Mouse (Mus musculus): ENCODE results near the gene Gm17783. TPM values are rescaled to one million over a fixed set of nuclear protein-coding genes. Genes with fewer than 3 reads are reported as not detected.
"Not testable (repeated sequence)": the region's sequence is repeated elsewhere in the genome, so short reads cannot be mapped to it uniquely, and the experiment has no call there.

Gm17783 gene
- total and polyA plus RNA-seq, 2 experiments from 2014 or later = not detected

GRCm38 (mm10) chr16:45542108-45542507 is 10.3 kb upstream of the Gm17783 start:
- ATAC-seq = no peak

GRCm38 (mm10) chr16:45538342-45538741 is 6.5 kb upstream of the Gm17783 start:
- not testable (repeated sequence) for ATAC-seq; H3K9ac ChIP-seq (replicated peaks; ENCODE audit: low read length); H3K4me3 ChIP-seq (ENCODE audit: low read length); H3K27me3 ChIP-seq (ENCODE audit: insufficient read depth, low read length); H3K4me1 ChIP-seq (ENCODE audit: insufficient read depth, low read length); DNase-seq (ENCODE audit: low spot score); H3K36me3 ChIP-seq (ENCODE audit: insufficient read depth, low read length); H3K9me3 ChIP-seq (ENCODE audit: low read length); H3K4me2 ChIP-seq (ENCODE audit: low read depth, low read length); H3K27ac ChIP-seq
- 81% methylated on average over 1 of the region's 1 CpGs for WGBS

More at GRCm38 (mm10) chr16:45542108-45542507, 10.3 kb upstream of the Gm17783 start:
- Histone ChIP-seq H3K4me3 (ENCODE audit: low read length) (no peak overlapping the region), H3K9me3 (ENCODE audit: low read length) (no peaks in the 10 kb centered on the region), H3K4me1 (ENCODE audit: insufficient read depth, low read length) (no peaks in the 10 kb centered on the region), H3K36me3 (ENCODE audit: insufficient read depth, low read length) (no peaks in the 10 kb centered on the region), H3K27me3 (ENCODE audit: insufficient read depth, low read length) (no peaks in the 10 kb centered on the region), H3K4me2 (ENCODE audit: low read depth, low read length) (no peak overlapping the region), H3K27ac (no peak overlapping the region), H3K9ac (replicated peaks; ENCODE audit: low read length) (no peak overlapping the region)
- TF ChIP-seq CTCF (IDR thresholded peaks at IDR 0.05; ENCODE audit: low read depth) = no peak
- no peak for DNase-seq (ENCODE audit: low spot score)

GRCm38 (mm10) chr16:45535009-45535408 is 3.2 kb upstream of the Gm17783 start, which contains the start of gene Slc9c1:
Gene Slc9c1 (plus strand): TSS chr16:45535309.
- H3K36me3 ChIP-seq (ENCODE audit: insufficient read depth, low read length) = no peaks in the 10 kb centered on the region
- H3K27ac ChIP-seq = no peak within 1 kb of the TSS
- WGBS = 93% methylated on average over 5 of the region's 5 CpGs
- DNase-seq (ENCODE audit: low spot score) = no peak
- no peak within 1 kb of the TSS for H3K4me3 ChIP-seq (ENCODE audit: low read length)
- no peaks in the 10 kb centered on the region for H3K4me1 ChIP-seq (ENCODE audit: insufficient read depth, low read length)
- H3K4me2 ChIP-seq (ENCODE audit: low read depth, low read length) = no peak within 1 kb of the TSS
- H3K9ac ChIP-seq (replicated peaks; ENCODE audit: low read length) = no peak within 1 kb of the TSS
- no peaks in the 10 kb centered on the region for H3K27me3 ChIP-seq (ENCODE audit: insufficient read depth, low read length)
- no peak for ATAC-seq
- H3K9me3 ChIP-seq (ENCODE audit: low read length) = no peaks in the 10 kb centered on the region
- TF ChIP-seq CTCF (IDR thresholded peaks at IDR 0.05; ENCODE audit: low read depth) = no peak

- H3K9me3 ChIP-seq (ENCODE audit: low read length) = no peaks in the 10 kb centered on the region
- H3K4me2 ChIP-seq (ENCODE audit: low read depth, low read length) = no peak overlapping the region
- no peak overlapping the region for H3K4me3 ChIP-seq (ENCODE audit: low read length)
- no peak for TF ChIP-seq CTCF (IDR thresholded peaks at IDR 0.05; ENCODE audit: low read depth)
- no peak for ATAC-seq
- DNase-seq (ENCODE audit: low spot score) = no peak
- no peaks in the 10 kb centered on the region for H3K27me3 ChIP-seq (ENCODE audit: insufficient read depth, low read length)
- 89% methylated on average over 5 of the region's 5 CpGs for WGBS
- no peaks in the 10 kb centered on the region for H3K4me1 ChIP-seq (ENCODE audit: insufficient read depth, low read length)
- no peak overlapping the region for H3K27ac ChIP-seq
- no peaks in the 10 kb centered on the region for H3K36me3 ChIP-seq (ENCODE audit: insufficient read depth, low read length)
- H3K9ac ChIP-seq (replicated peaks; ENCODE audit: low read length) = no peak overlapping the region
Observed at GRCm38 (mm10) chr16:45525551-45525950, 6.3 kb downstream of the Gm17783 start.

- no peak overlapping the region for H3K27ac ChIP-seq
- ATAC-seq = no peak
- no peaks in the 10 kb centered on the region for H3K27me3 ChIP-seq (ENCODE audit: insufficient read depth, low read length)
- no peaks in the 10 kb centered on the region for H3K36me3 ChIP-seq (ENCODE audit: insufficient read depth, low read length)
- no peak overlapping the region for H3K4me3 ChIP-seq (ENCODE audit: low read length)
- no peak for DNase-seq (ENCODE audit: low spot score)
- no peak overlapping the region for H3K9ac ChIP-seq (replicated peaks; ENCODE audit: low read length)
- WGBS = 76% methylated on average over 1 of the region's 1 CpGs
- no peak overlapping the region for H3K4me2 ChIP-seq (ENCODE audit: low read depth, low read length)
- no peaks in the 10 kb centered on the region for H3K4me1 ChIP-seq (ENCODE audit: insufficient read depth, low read length)
- no peak for TF ChIP-seq CTCF (IDR thresholded peaks at IDR 0.05; ENCODE audit: low read depth)
- H3K9me3 ChIP-seq (ENCODE audit: low read length) = no peaks in the 10 kb centered on the region
Observed at GRCm38 (mm10) chr16:45495326-45495725, 36.5 kb downstream of the Gm17783 start.

GRCm38 (mm10) chr16:45492927-45493326 is 38.9 kb downstream of the Gm17783 start, which contains the start of gene Gm609:
Gene Gm609 (minus strand): TSS chr16:45492969.
- Histone ChIP-seq H3K4me2 (ENCODE audit: low read depth, low read length) (no peak within 1 kb of the TSS), H3K36me3 (ENCODE audit: insufficient read depth, low read length) (no peaks in the 10 kb centered on the region), H3K27me3 (ENCODE audit: insufficient read depth, low read length) (no peaks in the 10 kb centered on the region), H3K4me3 (ENCODE audit: low read length) (no peak within 1 kb of the TSS), H3K9ac (replicated peaks; ENCODE audit: low read length) (no peak within 1 kb of the TSS), H3K27ac (no peak within 1 kb of the TSS), H3K4me1 (ENCODE audit: insufficient read depth, low read length) (no peaks in the 10 kb centered on the region), H3K9me3 (ENCODE audit: low read length) (no peaks in the 10 kb centered on the region)
- 77% methylated on average over 5 of the region's 5 CpGs for WGBS
- no peak for DNase-seq (ENCODE audit: low spot score)
- no peak for ATAC-seq
- TF ChIP-seq CTCF (IDR thresholded peaks at IDR 0.05; ENCODE audit: low read depth) = no peak

GRCm38 (mm10) chr16:45476991-45477390 is 54.9 kb downstream of the Gm17783 start:
- Histone ChIP-seq H3K27me3 (ENCODE audit: insufficient read depth, low read length) (no peaks in the 10 kb centered on the region), H3K9me3 (ENCODE audit: low read length) (no peaks in the 10 kb centered on the region), H3K36me3 (ENCODE audit: insufficient read depth, low read length) (no peaks in the 10 kb centered on the region), H3K27ac (no peak overlapping the region), H3K4me3 (ENCODE audit: low read length) (no peak overlapping the region), H3K4me1 (ENCODE audit: insufficient read depth, low read length) (no peaks in the 10 kb centered on the region), H3K9ac (replicated peaks; ENCODE audit: low read length) (no peak overlapping the region), H3K4me2 (ENCODE audit: low read depth, low read length) (no peak overlapping the region)
- TF ChIP-seq CTCF (IDR thresholded peaks at IDR 0.05; ENCODE audit: low read depth) = no peak
- ATAC-seq (no peak), DNase-seq (ENCODE audit: low spot score) (peak; percentile 7)

- H3K36me3 ChIP-seq (ENCODE audit: insufficient read depth, low read length); H3K4me3 ChIP-seq (ENCODE audit: low read length); H3K4me2 ChIP-seq (ENCODE audit: low read depth, low read length); H3K4me1 ChIP-seq (ENCODE audit: insufficient read depth, low read length); H3K9ac ChIP-seq (replicated peaks; ENCODE audit: low read length); H3K27me3 ChIP-seq (ENCODE audit: insufficient read depth, low read length); ATAC-seq; H3K27ac ChIP-seq; H3K9me3 ChIP-seq (ENCODE audit: low read length); DNase-seq (ENCODE audit: low spot score): not testable (repeated sequence)
- 69% methylated on average over 3 of the region's 3 CpGs for WGBS
Observed at GRCm38 (mm10) chr16:45471836-45472235, 60.0 kb downstream of the Gm17783 start.

Measured in hindbrain, postnatal 0 days (tissue).